In the genomic region with DNA sequence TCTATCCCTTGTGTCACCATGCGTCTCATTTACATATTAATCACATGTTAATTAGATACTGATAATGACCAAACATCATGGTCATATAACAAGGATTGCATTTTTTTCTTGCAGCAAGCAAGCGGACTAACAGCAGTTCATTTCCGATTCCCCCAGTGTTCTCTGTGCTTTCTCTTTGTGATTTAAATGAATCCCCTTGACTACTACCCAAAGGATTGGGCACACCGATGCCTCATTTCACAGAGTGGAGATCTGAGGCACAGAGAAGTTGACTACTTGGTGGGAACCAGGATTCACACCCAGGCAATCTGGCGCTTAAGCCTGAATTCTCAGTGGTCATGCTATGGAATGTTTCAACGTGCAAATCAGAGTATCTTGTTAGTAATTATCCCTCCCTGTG, we compare ENCODE assay signal across 42 mouse cellular contexts. TPM values are rescaled to one million over a fixed set of nuclear protein-coding genes. Genes with fewer than 3 reads are reported as not detected.
"Had no signal": no experiment of that assay in that cellular context is flagged by ENCODE, and none has a peak within 500 bp of the region (broad histone marks: within the 10 kb centered on the region; RNA-seq: fewer than 3 reads in every experiment).

No protein-coding gene starts in this region.

- H3K4me3 ChIP-seq: heart, embryonic 12.5 days; heart, embryonic 13.5 days; heart, embryonic 15.5 days; hindbrain, embryonic 10.5 days; hindbrain, embryonic 12.5 days; hindbrain, embryonic 13.5 days; hindbrain, embryonic 15.5 days; intestine, embryonic 15.5 days; kidney, embryonic 15.5 days; layer of hippocampus, adult 2 months; left cerebral cortex, adult 2 months had no signal

- H3K9me3 ChIP-seq: heart, embryonic 12.5 days; heart, embryonic 13.5 days; heart, embryonic 15.5 days; hindbrain, embryonic 10.5 days; hindbrain, embryonic 12.5 days; hindbrain, embryonic 13.5 days; hindbrain, embryonic 15.5 days; intestine, embryonic 15.5 days; kidney, embryonic 15.5 days had no signal

- H3K36me3 ChIP-seq: heart, embryonic 12.5 days; heart, embryonic 13.5 days; heart, embryonic 15.5 days; hindbrain, embryonic 10.5 days; hindbrain, embryonic 12.5 days; hindbrain, embryonic 13.5 days; hindbrain, embryonic 15.5 days; intestine, embryonic 15.5 days; kidney, embryonic 15.5 days had no signal

- DNase-seq: heart, postnatal 10 days; heart, postnatal 14 days; heart, postnatal 36 days; heart, postnatal 4 days; kidney, adult 11 months; kidney, adult 18-20 months; kidney, adult 2 months; kidney, adult 8-10 months; kidney, adult 9 months; kidney, postnatal 10 days; kidney, postnatal 14 days; kidney, postnatal 25 days; kidney, postnatal 36 days; kidney, postnatal 4 days; layer of hippocampus, adult 9-11 months; layer of hippocampus, postnatal 36 days had no signal

- H3K4me2 ChIP-seq: heart, embryonic 12.5 days; heart, embryonic 13.5 days; heart, embryonic 15.5 days; hindbrain, embryonic 12.5 days; hindbrain, embryonic 13.5 days; hindbrain, embryonic 14.5 days; hindbrain, embryonic 15.5 days; intestine, embryonic 15.5 days; kidney, embryonic 15.5 days had no signal

- H3K9ac ChIP-seq: heart, embryonic 12.5 days; heart, embryonic 13.5 days; heart, embryonic 15.5 days; hindbrain, embryonic 12.5 days; hindbrain, embryonic 13.5 days; hindbrain, embryonic 14.5 days; hindbrain, embryonic 15.5 days; intestine, embryonic 15.5 days; kidney, embryonic 15.5 days had no signal

- ATAC-seq: hindbrain, embryonic 16.5 days; hindbrain, postnatal 0 days; inflammation-experienced regulatory T-cells, adult 6 months; intestine, embryonic 15.5 days; intestine, embryonic 16.5 days; intestine, postnatal 0 days had no signal

- H3K4me1 ChIP-seq: heart, embryonic 12.5 days; heart, embryonic 13.5 days; heart, embryonic 15.5 days; hindbrain, embryonic 10.5 days; hindbrain, embryonic 12.5 days; hindbrain, embryonic 13.5 days; hindbrain, embryonic 15.5 days; intestine, embryonic 15.5 days; kidney, embryonic 15.5 days had no signal

- H3K27ac ChIP-seq: heart, embryonic 13.5 days; heart, embryonic 15.5 days; hindbrain, embryonic 10.5 days; hindbrain, embryonic 12.5 days; hindbrain, embryonic 13.5 days; hindbrain, embryonic 14.5 days; hindbrain, embryonic 15.5 days; hindbrain, postnatal 0 days; intestine, embryonic 15.5 days; kidney, embryonic 15.5 days; kidney, postnatal 0 days; layer of hippocampus, adult 2 months; left cerebral cortex, adult 2 months had no signal

- H3K27me3 ChIP-seq: heart, embryonic 12.5 days; heart, embryonic 13.5 days; heart, embryonic 15.5 days; hindbrain, embryonic 12.5 days; hindbrain, embryonic 13.5 days; hindbrain, embryonic 15.5 days; intestine, embryonic 15.5 days; kidney, embryonic 15.5 days had no signal

RNA-seq across cellular contexts. Expression of gene Uox, which starts 35.2 kb away (rescaled TPM):
- total RNA-seq: heart, postnatal 10 days; heart, postnatal 14 days; heart, postnatal 25 days; heart, postnatal 36 days; heart, postnatal 4 days; hematopoietic stem cell, adult 5-6 weeks; layer of hippocampus, postnatal 14 days; layer of hippocampus, postnatal 25 days had no signal
- polyA plus RNA-seq: heart, embryonic 14.5 days; heart, embryonic 15.5 days; hindbrain, embryonic 10.5 days; hindbrain, embryonic 11.5 days; hindbrain, embryonic 12.5 days; hindbrain, embryonic 13.5 days; hindbrain, embryonic 14.5 days; hindbrain, embryonic 16.5 days; intestine, embryonic 14.5 days; kidney, adult 2 months; kidney, embryonic 14.5 days had no signal
